Mouse (Mus musculus) gastrocnemius, adult 2 months (tissue): ENCODE measurements around the gene Tet3. TPM values are rescaled to one million over a fixed set of nuclear protein-coding genes. Genes with fewer than 3 reads are reported as not detected.

Source experiments
- DNase-seq: peaks from one replicate; pipeline ENCODE4 v3.0.0; 2022
- H3K27ac ChIP-seq: fragments of 200-600 bp; 2 replicates; pipeline ENCODE4 v1.8.1; 2022; ENCODE audit warnings: mild to moderate bottlenecking
- H3K4me3 ChIP-seq: fragments of 200-600 bp; 2 replicates; pipeline ENCODE4 v1.8.1; 2022; ENCODE audit warnings: mild to moderate bottlenecking, moderate library complexity
- CTCF ChIP-seq: fragments of 200-600 bp; IDR thresholded peaks from 2 replicates; pipeline ENCODE4 v1.8.1; 2022; ENCODE audit warnings: antibody characterized with exemption, mild to moderate bottlenecking, moderate library complexity
- intact Hi-C: fragments of 180-260 bp; cut with DNase I; formaldehyde crosslinking; loops from one replicate; pipeline ENCODE4 v1.15.1; 2025
- total RNA-seq, 2 experiments: library from RNA; stranded (reverse); gene quantifications; 2 replicates each; pipeline ENCODE4 v1.2.3; 2021

The Tet3 gene
- total RNA-seq, 2 experiments from 2014 or later: 16.4 to 18.0 TPM

DNA sequence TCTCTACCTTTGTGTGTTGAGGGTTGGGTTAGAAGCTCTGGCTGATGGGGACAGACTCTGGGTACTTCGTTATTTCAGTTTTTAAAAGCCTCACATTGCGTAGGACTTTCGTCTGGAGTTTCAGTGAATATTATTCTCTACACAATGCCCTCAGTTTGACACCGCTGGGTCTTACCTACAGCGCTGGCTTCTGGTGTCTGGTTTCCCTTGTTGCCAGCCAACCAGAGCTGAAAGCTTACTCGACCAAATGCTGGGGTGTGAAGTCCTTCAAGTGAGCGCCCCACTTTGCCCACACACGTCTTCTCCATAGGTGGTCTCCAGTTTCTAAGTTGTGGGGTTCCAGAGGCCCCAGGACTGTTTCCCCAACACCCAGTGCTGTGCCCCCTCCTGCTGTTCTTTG lies 61.2 kb downstream of the Tet3 start:
- Histone ChIP-seq H3K4me3 (no peak overlapping the region), H3K27ac (no peak overlapping the region)
- no peak for DNase-seq
- intact Hi-C loops: no loop called here
- no peak for TF ChIP-seq CTCF

DNA sequence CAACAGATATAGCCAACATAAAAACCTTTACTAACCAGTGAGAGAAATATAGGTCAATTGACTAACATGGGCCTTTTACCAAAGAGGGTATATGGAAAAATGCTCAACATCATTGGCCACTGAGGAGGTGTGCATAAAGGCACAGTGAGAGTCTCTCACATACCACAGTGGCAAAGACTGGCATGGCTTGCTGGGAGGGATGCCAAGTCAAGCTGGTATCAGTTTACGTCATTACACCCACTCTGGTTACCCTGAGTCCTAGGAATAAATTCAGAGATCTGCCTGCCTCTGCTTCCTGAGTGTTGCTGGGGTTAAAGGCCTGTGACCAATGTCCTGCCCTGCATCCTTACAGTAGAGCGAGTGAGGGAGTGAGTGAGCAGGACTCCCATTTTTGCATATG lies 62.2 kb downstream of the Tet3 start:
- H3K27ac ChIP-seq: no peak overlapping the region
- intact Hi-C loops: no loop called here
- DNase-seq: peak; percentile 61
- TF ChIP-seq CTCF: no peak
- no peak overlapping the region for H3K4me3 ChIP-seq

DNA sequence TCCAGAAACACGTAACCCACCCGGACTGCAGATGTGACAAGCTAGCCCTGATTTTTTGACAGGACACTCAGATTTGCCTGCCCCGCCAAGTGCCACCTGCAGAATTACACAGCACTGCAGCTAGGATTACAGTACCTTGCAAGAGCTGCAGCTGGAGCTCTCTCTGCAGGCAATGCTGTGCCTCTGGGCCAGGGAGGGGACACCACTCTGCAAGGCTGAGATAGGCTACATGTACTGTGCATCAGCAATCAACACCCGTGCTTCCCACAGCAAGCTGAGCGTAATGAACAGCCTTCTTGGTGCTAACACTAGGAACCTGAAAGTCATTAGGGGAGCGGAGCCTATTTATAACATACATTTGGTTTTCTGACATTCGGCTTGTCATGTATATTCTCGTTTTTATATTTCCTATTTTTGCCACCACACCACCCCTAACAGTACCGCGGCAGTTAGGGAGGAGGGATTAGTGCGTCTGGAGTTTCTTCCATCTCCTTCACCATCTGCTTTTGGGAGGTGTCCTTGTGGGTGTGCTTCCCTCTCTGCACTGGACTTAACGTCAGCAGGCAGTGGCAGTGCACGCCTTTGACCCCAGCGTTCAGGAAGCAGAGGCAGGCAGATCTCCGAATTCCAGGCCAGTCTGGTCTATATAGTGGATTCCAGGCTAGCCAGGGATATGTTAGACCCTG lies 63.2 kb downstream of the Tet3 start:
- H3K4me3 ChIP-seq: no peak overlapping the region
- no peak for TF ChIP-seq CTCF
- no peak overlapping the region for H3K27ac ChIP-seq
- no peak for DNase-seq
- intact Hi-C loops: no loop called here

DNA sequence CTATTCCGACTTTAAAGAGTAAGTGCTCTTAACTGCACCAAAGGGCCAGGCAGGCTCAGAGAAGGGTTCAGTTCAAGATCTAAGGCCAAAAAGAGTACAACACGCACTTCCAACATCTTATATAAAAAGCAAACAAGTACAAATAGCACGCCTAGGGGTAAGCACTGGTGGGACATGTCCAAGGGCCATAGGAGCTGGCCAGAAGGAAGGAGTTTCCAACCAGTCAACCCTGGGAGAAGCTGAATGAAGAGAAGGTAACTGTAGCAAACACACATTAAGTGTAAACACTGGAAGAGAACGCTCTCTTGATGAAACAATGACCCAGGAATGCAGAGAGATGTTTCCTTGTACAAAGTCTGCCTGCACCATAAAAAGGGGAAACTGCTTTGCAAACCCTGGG lies 64.8 kb downstream of the Tet3 start:
- Histone ChIP-seq H3K4me3 (no peak overlapping the region), H3K27ac (no peak overlapping the region)
- intact Hi-C loops: no loop called here
- no peak for TF ChIP-seq CTCF
- DNase-seq: no peak

DNA sequence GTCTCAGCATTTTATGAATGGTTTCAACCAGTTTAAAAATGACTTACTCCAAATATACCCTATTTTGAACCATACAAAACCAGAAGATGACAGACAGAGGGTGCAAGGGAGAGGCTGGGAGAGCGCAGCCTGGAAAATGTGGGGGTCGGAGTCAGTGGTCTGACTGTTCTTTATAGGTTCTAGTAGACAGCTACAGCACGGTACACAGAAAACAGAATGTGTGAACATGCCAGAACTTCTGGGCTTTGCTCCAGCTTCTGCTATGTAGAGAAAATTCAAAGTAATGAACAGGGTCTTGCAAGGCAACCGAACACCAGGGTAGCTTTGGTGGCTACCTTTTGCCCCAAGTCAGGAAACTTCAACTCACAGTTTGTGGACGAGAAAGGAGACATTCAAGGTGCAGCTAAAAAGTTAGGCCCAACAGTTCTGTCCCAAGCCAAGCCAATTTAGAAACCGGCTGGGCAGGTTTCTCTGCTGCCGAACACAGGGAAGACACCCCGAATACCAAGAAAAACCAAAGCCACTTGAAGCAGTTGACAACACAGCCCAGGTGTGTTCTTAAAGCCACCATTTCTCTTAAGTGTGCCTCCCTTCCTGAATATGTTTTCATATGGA lies 66.6 kb downstream of the Tet3 start:
- peak overlapping the region; percentile 38; the same call in 1 of the 2 replicates for H3K27ac ChIP-seq
- no peak overlapping the region for H3K4me3 ChIP-seq
- intact Hi-C loops: no loop called here
- no peak for DNase-seq
- TF ChIP-seq CTCF: no peak

DNA sequence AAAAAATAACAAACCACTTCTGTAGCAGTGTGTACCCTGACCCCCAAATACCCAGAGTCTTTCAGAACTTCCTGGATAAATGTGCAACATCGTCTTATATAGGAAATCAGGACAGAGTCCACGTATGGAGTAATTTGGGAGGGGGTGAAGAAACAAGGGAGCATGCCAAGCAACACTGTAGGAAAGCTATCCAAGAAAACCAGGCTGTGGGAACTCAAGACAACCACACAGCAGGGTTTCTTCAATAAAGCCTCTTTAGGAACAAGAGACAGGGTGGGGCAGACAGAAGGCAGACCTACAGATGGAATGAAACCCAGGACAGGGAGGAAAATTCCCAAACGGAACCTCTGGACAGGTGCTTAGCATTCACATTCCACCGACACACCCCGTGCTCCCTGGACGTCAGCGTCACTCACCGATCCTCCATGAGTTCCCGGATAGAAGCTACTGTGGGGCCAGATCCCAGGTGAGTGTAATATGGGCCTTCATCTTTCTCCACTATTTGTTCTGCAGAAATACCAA lies 73.3 kb downstream of the Tet3 start:
- DNase-seq: no peak
- Histone ChIP-seq H3K27ac (no peak overlapping the region), H3K4me3 (no peak overlapping the region)
- no peak for TF ChIP-seq CTCF
- intact Hi-C loops: loop anchor here (2.0 kb wide), 1 partner anchor 27 kb away; no protein-coding TSS in a partner anchor

DNA sequence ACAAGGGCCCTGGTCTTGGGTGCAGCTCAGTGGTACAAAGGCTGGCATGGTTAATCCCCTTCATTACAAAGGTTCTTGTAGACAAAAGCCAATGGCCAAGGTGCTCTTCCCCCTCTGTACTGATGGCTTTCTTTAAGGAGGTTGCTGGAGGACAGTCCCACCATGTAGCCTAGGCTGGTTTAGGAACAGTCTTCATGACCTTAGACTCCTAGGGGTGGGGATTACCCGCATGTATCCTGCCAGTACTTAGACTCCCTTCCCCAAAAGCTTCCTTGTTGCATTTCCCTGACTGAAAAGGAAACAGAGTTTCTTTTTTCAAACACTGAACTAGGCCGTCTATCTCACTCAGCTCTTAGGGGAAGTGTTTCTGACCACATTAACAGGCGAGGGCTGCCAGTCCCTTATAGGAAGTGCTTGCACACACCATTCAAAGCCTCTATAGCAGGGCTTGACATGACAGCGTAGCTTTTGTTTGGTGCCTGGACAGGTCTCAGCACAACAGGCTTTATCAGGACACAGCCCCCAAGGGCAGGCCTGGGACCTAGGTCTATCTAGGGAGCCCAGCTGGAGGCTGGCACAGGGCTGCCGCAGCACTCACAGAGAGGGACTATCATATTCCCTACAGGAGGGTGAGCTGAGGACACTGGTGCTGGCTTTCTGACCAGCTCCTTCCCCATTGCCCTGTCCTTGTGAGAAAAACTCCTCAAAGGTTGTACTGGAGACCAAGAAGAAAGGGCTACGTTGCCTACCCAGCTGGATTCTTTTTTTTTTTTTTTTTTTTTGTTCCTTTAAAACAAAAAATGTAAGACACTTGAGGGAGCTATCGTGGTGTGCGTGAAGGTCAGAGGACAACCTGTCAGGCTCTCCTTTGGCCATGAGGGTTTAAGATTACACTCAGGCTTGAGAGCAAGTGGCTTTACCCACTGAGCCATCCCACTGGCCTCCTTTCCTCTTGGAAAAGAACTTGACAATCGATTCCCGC lies 77.1 kb downstream of the Tet3 start:
- intact Hi-C loops: loop anchor here (5.0 kb wide), 1 partner anchor 56 kb away; no protein-coding TSS in a partner anchor
- Histone ChIP-seq H3K27ac (peak overlapping the region; percentile 80), H3K4me3 (no peak overlapping the region)
- no peak for TF ChIP-seq CTCF
- peak; percentile 84 for DNase-seq

DNA sequence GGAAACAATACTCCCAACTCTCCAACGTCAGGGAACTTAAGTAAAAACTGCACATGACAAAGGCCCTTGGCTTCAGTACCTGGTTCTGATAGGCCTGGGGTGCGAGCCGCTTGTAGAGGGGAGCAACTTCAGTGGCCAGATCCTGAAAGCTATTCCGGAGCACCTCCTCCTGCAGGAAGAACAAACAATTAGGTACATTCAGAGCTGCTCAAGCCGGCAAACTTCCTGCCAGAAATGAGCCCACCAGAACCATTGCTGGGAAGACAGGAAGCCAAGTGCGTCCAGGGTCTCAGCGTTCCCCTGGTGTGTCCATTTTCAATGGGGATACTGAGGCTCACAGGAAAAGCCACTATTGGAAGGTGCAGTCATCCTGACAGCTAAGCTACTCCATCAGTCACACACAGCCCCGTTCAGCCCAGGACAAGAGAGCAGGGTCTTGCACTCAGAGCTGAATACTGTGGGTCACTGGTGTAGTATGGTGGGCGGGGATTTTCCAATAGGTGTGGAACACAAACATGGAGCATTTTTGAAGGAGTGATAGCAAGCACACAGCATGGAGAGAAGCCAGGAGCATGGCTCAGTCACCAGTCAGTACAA lies 85.1 kb downstream of the Tet3 start:
- H3K4me3 ChIP-seq: no peak overlapping the region
- TF ChIP-seq CTCF: no peak
- H3K27ac ChIP-seq: peak overlapping the region; percentile 20
- intact Hi-C loops: no loop called here
- peak; percentile 15 for DNase-seq

DNA sequence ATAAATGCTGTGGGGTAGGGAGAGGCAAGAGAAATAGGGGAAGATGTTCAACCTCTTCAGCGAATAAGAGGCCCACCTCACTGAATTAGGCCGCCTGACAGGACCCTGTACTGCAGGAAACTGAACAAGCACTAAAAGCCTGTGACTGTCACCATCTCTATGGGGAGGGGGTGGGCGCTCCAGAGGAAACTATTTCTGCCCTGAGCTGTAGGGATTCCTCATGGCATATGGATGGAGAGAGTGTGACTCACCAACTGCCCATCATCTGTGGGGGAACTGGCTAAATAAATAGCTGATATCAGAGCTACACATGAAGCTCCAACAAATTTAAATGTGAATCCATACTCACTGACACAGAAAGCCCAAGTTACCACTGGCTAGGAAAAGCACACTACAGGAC lies 87.5 kb downstream of the Tet3 start:
- intact Hi-C loops: no loop called here
- Histone ChIP-seq H3K27ac (peak overlapping the region; percentile 44; the same call in 1 of the 2 replicates), H3K4me3 (no peak overlapping the region)
- DNase-seq: peak; percentile 13
- no peak for TF ChIP-seq CTCF

DNA sequence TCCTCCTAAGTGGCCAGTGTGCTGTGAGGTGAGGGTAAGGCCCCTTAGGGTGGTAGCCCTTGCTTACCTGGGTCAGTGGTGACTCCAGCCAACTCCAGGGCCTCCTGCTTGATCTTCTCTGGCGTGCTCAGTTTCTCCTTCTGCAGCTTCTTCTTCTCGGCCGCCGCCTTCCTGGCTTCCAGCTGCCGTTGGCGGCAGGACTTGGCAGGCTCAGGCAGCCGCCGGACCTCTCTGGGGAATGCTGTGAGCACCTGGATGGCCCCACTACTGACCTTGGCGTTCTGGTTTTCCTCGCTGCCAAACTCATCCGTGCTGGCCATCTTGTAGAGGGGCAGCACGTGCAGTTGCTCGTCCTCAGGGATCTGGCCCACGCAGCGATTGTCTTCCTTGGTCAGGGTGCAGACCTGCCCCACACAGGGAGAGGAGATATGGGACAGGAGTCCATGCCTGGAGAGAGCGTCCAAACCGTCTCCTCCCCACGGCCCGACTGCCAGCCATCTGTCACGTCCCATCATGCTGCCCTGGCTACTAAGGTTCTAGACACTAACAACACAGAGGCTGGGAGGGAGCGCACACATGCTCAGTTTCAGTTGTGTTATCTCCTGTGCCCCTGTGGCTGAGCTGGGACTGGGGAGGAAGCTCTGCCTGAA lies 88.4 kb downstream of the Tet3 start:
- intact Hi-C loops: no loop called here
- H3K27ac ChIP-seq: peak overlapping the region; percentile 44; the same call in 1 of the 2 replicates
- H3K4me3 ChIP-seq: peak overlapping the region; percentile 23; the same call in 1 of the 2 replicates
- peak; percentile 66 for DNase-seq
- TF ChIP-seq CTCF: no peak

DNA sequence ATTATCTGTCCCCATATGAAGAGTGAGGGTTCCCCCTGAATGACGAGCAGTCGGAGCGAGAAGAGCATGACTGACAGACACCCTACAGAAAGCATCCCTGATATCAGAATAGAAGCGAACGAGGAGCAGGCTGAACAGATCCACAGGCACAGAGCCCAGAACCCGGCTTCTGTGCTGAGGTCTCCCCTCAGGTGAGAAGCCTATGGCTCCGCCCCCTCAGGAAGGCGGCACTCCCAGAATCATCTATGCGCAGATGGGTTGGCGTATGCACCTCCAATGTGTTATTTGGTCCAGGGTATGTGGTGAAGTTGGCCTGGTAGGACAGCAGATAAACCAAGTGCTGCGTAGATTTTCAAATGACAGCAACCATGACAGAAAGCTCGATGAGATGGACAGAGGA lies 95.8 kb downstream of the Tet3 start:
- no peak for DNase-seq
- Histone ChIP-seq H3K4me3 (no peak overlapping the region), H3K27ac (no peak overlapping the region)
- TF ChIP-seq CTCF: no peak
- intact Hi-C loops: no loop called here
